Mouse (Mus musculus) hindbrain, embryonic 11.5 days (tissue): ENCODE results near the gene Rap1gap2. TPM values are rescaled to one million over a fixed set of nuclear protein-coding genes. Genes with fewer than 3 reads are reported as not detected.
A peak's percentile ranks its signal among the peaks of the same experiment; 100 is the strongest.

Experiments used
- ATAC-seq: fragments of 200-750 bp; cut with Nextera tagmentation; 2 replicates; pipeline ENCODE4 v1.8.0; 2017; ENCODE audit warnings: mild to moderate bottlenecking, moderate TSS enrichment, moderate library complexity; ENCODE audit not compliant: low FRiP score
- DNase-seq: peaks from one replicate; pipeline ENCODE4 v3.0.0-alpha.2; 2015; ENCODE audit warnings: low spot score
- H3K27ac ChIP-seq: fragments of 300-500 bp; sonication (generic); 2 replicates; pipeline ENCODE4 v1.5.1; 2014; ENCODE audit warnings: mild to moderate bottlenecking, low read depth, low read length
- H3K27me3 ChIP-seq: fragments of 300-500 bp; sonication (generic); 2 replicates; pipeline ENCODE4 v1.6.1; 2014; ENCODE audit warnings: mild to moderate bottlenecking, low read length, moderate library complexity, mixed read lengths; ENCODE audit not compliant: control insufficient read depth, insufficient read depth
- H3K36me3 ChIP-seq: fragments of 300-500 bp; sonication (generic); 2 replicates; pipeline ENCODE4 v1.6.1; 2014; ENCODE audit warnings: mild to moderate bottlenecking, low read length, moderate library complexity, mixed read lengths; ENCODE audit not compliant: control insufficient read depth, insufficient read depth
- H3K4me1 ChIP-seq: fragments of 300-500 bp; sonication (generic); replicated peaks from 2 replicates; pipeline ENCODE4 v1.6.1; 2014; ENCODE audit warnings: low read length, mixed read lengths; ENCODE audit not compliant: control insufficient read depth, insufficient read depth
- H3K4me2 ChIP-seq: fragments of 300-500 bp; sonication (generic); replicated peaks from 2 replicates; pipeline ENCODE4 v1.6.1; 2014; ENCODE audit warnings: mild to moderate bottlenecking, low read depth, low read length
- H3K4me3 ChIP-seq: fragments of 300-500 bp; sonication (generic); 2 replicates; pipeline ENCODE4 v1.5.1; 2014; ENCODE audit warnings: low read depth, low read length
- H3K9ac ChIP-seq: fragments of 300-500 bp; sonication (generic); 2 replicates; pipeline ENCODE4 v1.6.1; 2014; ENCODE audit warnings: low read depth, low read length
- H3K9me3 ChIP-seq: fragments of 300-500 bp; sonication (generic); 2 replicates; pipeline ENCODE4 v1.6.1; 2016; ENCODE audit warnings: low read length; ENCODE audit not compliant: control insufficient read depth
- WGBS: fragments of 180-500 bp; shearing (Covaris S2); extraction: QIAGEN DNeasy Blood & Tissue Kit; methylation state at CpG from one replicate; pipeline ENCODE4 v1.1.7; 2014; 5-methylcytosine and 5-hydroxymethylcytosine counted together
- polyA plus RNA-seq: library from polyadenylated mRNA; unstranded; fragments of >200 nt; fragmentation: Nextera tagmentation; extraction: Ambion mirVana; gene quantifications from 2 replicates; pipeline ENCODE4 v1.2.1, GENCODE M21; 2014

Gene Rap1gap2
- polyA plus RNA-seq, 1 experiment from 2014 or later = 2.7 TPM

DNA sequence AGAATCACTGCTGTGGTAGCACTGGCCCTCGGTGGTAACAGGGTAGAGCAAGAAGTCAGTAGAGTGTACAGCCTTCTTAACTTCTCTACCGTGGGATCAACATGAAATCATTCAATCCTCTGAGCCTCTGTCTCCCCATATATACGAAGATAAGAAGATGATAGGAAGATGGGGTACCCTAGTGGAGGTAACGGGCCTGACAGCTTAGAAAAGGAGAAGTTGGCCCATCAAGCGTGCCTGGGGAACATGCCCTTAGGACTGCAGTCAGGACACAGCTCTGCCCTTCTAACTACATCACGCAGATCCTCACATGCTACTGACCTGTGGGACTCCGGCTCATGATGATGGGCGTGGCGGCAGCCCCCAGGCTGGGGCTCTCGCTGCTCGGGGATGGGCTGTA is 218.8 kb downstream of the Rap1gap2 start:
- no peak for DNase-seq
- H3K4me2 ChIP-seq = no peak overlapping the region
- H3K9me3 ChIP-seq = no peaks in the 10 kb centered on the region
- no peaks in the 10 kb centered on the region for H3K36me3 ChIP-seq
- H3K9ac ChIP-seq = no peak overlapping the region
- WGBS = 92% methylated on average over 11 of the region's 11 CpGs
- no peak overlapping the region for H3K4me3 ChIP-seq
- no peak overlapping the region for H3K27ac ChIP-seq
- no peaks in the 10 kb centered on the region for H3K27me3 ChIP-seq
- H3K4me1 ChIP-seq = no peaks in the 10 kb centered on the region
- no peak for ATAC-seq

DNA sequence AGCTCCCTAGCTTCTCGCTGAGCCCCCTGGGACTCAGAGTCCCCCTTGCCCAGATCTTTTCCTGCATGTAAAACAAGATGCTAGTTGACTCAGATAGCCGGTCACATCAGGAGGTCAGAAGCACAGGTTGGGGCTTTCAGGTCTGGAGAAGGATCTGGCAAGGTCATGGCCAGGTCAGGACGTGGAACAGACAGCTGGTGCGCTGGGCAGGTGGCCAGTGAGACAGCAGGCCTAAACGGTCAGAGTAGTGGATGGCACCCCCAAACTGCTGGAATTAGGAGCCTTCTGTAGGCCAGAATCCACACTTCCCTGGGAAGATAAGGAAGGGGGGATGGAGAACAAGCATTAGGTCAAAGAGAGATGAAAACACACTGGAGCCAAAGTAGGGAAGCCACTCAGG is 223.5 kb downstream of the Rap1gap2 start:
- no peaks in the 10 kb centered on the region for H3K9me3 ChIP-seq
- DNase-seq (no peak), ATAC-seq (no peak)
- H3K9ac ChIP-seq = no peak overlapping the region
- no peak overlapping the region for H3K4me3 ChIP-seq
- no peak overlapping the region for H3K4me2 ChIP-seq
- no peaks in the 10 kb centered on the region for H3K4me1 ChIP-seq
- H3K27me3 ChIP-seq = no peaks in the 10 kb centered on the region
- WGBS = 78% methylated on average over 5 of the region's 5 CpGs
- no peak overlapping the region for H3K27ac ChIP-seq
- H3K36me3 ChIP-seq = no peaks in the 10 kb centered on the region

DNA sequence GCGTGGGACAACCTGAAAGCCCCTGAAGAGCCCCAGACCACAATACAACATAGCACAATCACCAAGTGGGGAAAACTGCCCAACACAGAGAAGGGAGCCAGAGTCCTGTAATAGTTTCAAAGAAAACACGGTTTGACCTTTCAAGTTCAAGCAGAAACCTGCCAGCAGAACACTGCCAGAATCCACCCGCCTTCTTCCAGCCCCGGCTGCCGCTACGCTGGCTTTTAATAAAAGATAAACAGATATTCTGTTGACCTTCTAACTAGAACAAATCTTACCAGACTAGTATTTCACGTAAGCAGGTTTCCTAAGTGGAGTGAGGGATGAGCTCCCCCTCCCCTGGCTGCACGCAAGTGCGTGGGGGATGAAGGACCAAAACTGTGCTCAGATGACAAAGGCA is 225.0 kb downstream of the Rap1gap2 start:
- DNase-seq = no peak
- 84% methylated on average over 9 of the region's 9 CpGs for WGBS
- Histone ChIP-seq H3K9me3 (no peaks in the 10 kb centered on the region), H3K4me2 (no peak overlapping the region), H3K4me1 (no peaks in the 10 kb centered on the region), H3K9ac (no peak overlapping the region), H3K4me3 (no peak overlapping the region), H3K27ac (no peak overlapping the region), H3K27me3 (no peaks in the 10 kb centered on the region), H3K36me3 (no peaks in the 10 kb centered on the region)
- ATAC-seq = no peak

DNA sequence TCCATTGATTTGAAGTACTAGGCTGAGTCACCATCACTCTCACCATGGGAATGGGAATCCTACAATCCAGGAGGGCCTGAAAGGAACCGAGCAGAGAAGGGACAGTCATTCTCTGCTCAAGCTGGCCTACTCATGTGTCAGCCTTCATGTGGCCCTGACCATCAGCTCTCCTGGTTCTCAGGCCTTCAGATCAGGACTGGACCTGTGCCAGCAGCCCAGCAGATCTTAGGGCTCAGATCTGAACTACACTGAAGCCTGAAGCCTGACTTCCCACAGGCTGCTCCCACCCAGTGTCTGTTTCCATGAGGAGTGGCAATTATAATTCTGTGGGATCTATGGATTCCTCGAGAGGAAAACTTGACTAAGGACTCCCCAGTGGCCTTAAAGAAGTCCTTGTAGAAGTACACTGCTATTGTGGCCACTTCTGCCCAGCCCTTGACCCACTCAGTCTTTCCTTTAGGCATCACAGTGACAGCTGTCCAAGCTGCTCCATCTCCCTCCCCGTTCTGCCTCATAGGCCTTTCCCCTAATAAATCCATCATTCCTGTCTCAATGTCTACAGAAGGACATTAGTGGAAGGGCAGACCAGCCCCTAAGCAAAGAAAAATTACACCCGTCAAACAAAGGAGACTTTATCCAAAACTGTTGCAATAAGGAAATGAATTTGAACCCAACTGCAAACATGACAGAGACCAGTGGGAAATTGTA is 231.4 kb downstream of the Rap1gap2 start:
- Histone ChIP-seq H3K27me3 (no peaks in the 10 kb centered on the region), H3K4me1 (no peaks in the 10 kb centered on the region), H3K27ac (no peak overlapping the region), H3K9me3 (no peaks in the 10 kb centered on the region), H3K9ac (no peak overlapping the region), H3K4me3 (no peak overlapping the region), H3K36me3 (no peaks in the 10 kb centered on the region), H3K4me2 (no peak overlapping the region)
- WGBS = 60% methylated on average over 4 of the region's 4 CpGs
- DNase-seq (no peak), ATAC-seq (no peak)

DNA sequence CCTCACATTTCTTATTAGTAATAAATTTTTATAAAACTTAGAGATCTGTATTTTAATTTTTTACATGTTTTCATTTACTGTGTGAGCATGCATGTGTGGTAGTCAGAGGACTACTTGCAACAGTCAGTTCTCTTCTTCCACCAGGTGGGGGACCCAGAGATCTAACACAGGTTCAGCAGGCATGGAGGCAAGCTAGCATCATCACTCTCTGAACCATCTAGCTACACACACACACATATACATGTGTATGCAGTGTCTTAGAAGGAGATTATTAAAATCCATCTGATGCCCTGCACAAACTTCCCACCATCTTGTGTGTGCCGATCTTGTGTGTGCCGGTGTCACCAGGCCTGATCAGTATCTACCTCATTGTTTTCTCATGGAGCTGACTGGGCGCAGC is 233.9 kb downstream of the Rap1gap2 start:
- Histone ChIP-seq H3K27ac (no peak overlapping the region), H3K4me3 (no peak overlapping the region), H3K27me3 (no peaks in the 10 kb centered on the region), H3K4me1 (no peaks in the 10 kb centered on the region), H3K9me3 (no peaks in the 10 kb centered on the region), H3K9ac (no peak overlapping the region), H3K36me3 (no peaks in the 10 kb centered on the region), H3K4me2 (no peak overlapping the region)
- ATAC-seq = peak; percentile 71; the same call in 1 of the 2 replicates
- 85% methylated on average over 3 of the region's 3 CpGs for WGBS
- peak; percentile 56 for DNase-seq

DNA sequence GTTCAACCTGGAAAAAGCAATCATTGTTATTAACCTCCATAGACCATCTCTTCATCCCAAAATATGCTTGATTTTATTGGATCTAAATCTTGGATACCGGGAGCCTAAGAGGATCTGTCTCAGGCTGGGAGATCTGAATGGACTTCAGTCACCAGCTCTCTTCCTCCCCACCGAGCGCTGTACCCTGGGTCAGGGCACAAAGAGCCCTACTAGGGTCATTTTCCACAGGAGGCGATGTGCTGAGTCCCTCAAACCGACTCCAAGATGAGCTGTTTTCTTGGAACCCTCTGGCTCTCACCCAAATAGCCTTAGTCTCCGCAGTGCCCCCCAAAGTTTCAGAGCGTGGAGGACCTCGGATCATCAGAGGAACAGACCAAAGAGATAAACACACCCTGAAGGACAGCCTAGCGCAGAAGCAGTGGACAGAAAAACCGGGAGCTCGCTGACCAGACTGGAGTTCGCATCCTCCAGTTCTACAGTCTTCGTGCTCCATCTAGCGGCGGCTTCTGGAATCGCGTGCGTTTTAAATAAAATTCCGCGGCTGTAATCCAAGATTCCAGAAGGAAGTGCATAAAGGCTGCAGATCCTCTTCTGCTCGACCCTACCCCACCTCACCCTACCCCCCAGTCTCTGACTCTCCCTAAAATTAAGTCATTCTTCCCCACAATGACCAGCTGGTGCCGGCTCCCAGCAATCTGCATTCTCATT is 239.2 kb downstream of the Rap1gap2 start:
- 15% methylated on average over 22 of the region's 22 CpGs for WGBS
- H3K9me3 ChIP-seq = no peaks in the 10 kb centered on the region

DNA sequence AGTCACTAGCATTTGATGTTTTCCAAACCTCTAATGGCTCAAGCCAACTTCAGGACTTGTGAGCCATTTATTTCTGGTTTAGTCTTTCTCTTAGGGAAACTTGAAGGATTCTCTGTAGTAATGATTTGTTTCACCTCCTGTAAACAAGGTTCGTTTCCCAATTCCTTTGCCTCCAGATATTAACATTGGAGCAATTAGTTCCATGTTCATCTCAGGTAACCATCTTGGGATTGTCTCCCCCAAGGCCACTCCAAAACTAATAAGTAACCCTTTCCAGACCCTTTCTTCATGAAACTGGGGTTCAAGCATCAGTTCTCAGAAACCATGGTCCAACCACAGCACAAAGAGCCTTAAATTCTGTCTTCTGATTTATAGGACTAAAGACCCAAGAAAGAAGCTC is 248.9 kb downstream of the Rap1gap2 start, which contains the start of gene Olfr412:
TSS of gene Olfr412 (plus strand) at position 301 of the 400 bp plus-strand sequence.
- Histone ChIP-seq H3K4me3 (no peak within 1 kb of the TSS), H3K9ac (no peak within 1 kb of the TSS), H3K27me3 (no peaks in the 10 kb centered on the region), H3K27ac (no peak within 1 kb of the TSS), H3K4me2 (no peak within 1 kb of the TSS), H3K9me3 (no peaks in the 10 kb centered on the region), H3K36me3 (no peaks in the 10 kb centered on the region), H3K4me1 (no peaks in the 10 kb centered on the region)
- ATAC-seq = no peak
- no peak for DNase-seq
- 72% methylated on average over 1 of the region's 1 CpGs for WGBS

More for the DNA sequence above, 239.2 kb downstream of the Rap1gap2 start:
- no peak overlapping the region for H3K9ac ChIP-seq
- no peaks in the 10 kb centered on the region for H3K4me1 ChIP-seq
- DNase-seq (peak; percentile 93), ATAC-seq (peak; percentile 61)
- no peaks in the 10 kb centered on the region for H3K36me3 ChIP-seq
- no peaks in the 10 kb centered on the region for H3K27me3 ChIP-seq
- H3K4me2 ChIP-seq = no peak overlapping the region
- H3K27ac ChIP-seq = no peak overlapping the region
- no peak overlapping the region for H3K4me3 ChIP-seq

DNA sequence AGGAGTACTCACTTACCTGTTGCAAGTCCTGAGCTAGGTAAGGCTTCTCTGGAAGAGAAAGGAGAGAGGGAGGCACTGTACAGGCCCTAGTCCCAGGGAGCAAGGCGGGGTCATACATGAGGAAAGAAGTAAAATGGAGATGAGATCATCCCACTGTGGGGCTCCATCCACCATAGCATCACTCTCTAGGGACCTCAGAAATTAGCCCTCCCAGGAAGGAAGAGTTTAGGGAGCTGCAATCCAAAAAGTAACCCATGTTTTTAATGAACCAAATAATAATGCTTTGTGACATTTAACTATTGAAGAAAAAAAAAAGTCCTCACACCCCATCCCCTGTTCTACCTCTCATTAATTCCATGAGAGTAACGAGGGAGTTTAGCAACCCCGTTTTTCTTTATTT is 258.2 kb downstream of the Rap1gap2 start, which contains the start of gene Olfr411:
TSS of gene Olfr411 (minus strand) at position 101 of the 400 bp plus-strand sequence.
- Histone ChIP-seq H3K9me3 (no peaks in the 10 kb centered on the region), H3K36me3 (no peaks in the 10 kb centered on the region), H3K4me1 (no peaks in the 10 kb centered on the region), H3K27ac (no peak within 1 kb of the TSS), H3K9ac (no peak within 1 kb of the TSS), H3K4me2 (no peak within 1 kb of the TSS), H3K4me3 (no peak within 1 kb of the TSS), H3K27me3 (no peaks in the 10 kb centered on the region)
- WGBS = 83% methylated on average over 3 of the region's 3 CpGs
- no peak for DNase-seq
- ATAC-seq = no peak

DNA sequence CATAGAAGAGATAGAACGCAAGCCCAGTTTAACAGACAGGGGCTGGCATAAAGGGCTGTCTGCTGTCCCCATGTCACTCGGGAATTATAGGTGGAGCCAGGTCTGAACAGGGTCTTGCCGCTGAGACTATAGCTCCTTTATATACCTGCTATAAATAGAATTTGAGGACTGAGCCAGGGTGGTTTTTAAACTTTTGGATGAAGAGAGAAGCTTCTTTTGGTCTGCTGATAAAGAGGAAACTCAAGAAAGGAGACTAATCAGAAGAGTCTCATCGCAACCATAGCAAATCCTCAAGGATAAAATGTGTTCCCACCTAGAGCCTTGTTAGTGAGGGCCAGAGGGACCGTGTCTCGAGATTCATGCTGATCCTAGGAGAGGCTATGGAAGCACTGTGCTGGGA is 272.8 kb downstream of the Rap1gap2 start, which contains the start of gene Olfr410:
TSS of gene Olfr410 (minus strand) at position 101 of the 400 bp plus-strand sequence.
- Histone ChIP-seq H3K4me2 (no peak within 1 kb of the TSS), H3K27ac (no peak within 1 kb of the TSS), H3K9ac (no peak within 1 kb of the TSS), H3K4me3 (no peak within 1 kb of the TSS), H3K27me3 (no peaks in the 10 kb centered on the region), H3K36me3 (no peaks in the 10 kb centered on the region), H3K4me1 (no peaks in the 10 kb centered on the region), H3K9me3 (no peaks in the 10 kb centered on the region)
- 77% methylated on average over 6 of the region's 6 CpGs for WGBS
- no peak for DNase-seq
- ATAC-seq = no peak
